Mouse (Mus musculus): ENCODE measurements at regions not wholly inside any gene's neighbourhood (a gene's known extent, or its start where the extent isn't known, plus 50 kb on each side); places are given as distances from the start of the nearest gene placed in this dataset.

DNA sequence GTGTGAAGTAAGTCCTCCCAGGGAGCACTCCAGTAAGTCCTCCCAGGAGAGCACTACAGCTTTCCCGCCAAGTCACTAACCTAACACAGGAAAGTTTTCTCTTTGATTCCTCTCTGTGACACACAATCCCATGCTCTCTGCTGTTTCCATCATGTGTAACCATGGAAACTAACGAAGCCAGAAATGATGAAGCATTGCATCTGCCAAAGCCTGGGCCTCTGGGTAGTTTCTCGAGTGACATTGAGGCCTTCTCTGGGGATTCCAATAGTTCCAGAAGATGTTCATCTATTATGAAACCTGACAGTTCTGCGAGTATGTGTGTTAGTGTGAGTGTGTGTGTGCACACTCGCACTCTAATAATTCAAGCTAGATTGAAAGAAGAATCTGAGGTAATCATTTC lies 140.7 kb upstream of the Zfp637 start:
- TF ChIP-seq POLR2A (IDR thresholded peaks at IDR 0.05; ENCODE audit: low read depth, low read length) (no peak), CTCF (conservative IDR thresholded peaks at IDR 0.05 in 1 of 2, IDR thresholded peaks at IDR 0.05 in 1 of 2; ENCODE audit: low read depth in 2 of 2, low read length in 2 of 2) (no peak), BHLHE40 (IDR thresholded peaks at IDR 0.05; ENCODE audit: low read depth, low read length) (no peak), MAZ (IDR thresholded peaks at IDR 0.05; ENCODE audit: low read depth, low read length) (no peak), USF1 (IDR thresholded peaks at IDR 0.05; ENCODE audit: low read depth, low read length) (no peak)
